Mouse (Mus musculus) liver, adult 2 months (tissue): ENCODE results near the gene Ptcd3. TPM values are rescaled to one million over a fixed set of nuclear protein-coding genes. Genes with fewer than 3 reads are reported as not detected.

Experiments used
- DNase-seq: peaks from one replicate; pipeline ENCODE4 v3.0.0-alpha.2; 2011; ENCODE audit warnings: low read depth, low spot score; ENCODE audit errors: extremely low read depth
- H3K27ac ChIP-seq: fragments of 200-500 bp; replicated peaks from 2 replicates; pipeline ENCODE4 v1.5.1; 2012; ENCODE audit warnings: low read depth, mild to moderate bottlenecking, control low read depth, inconsistent platforms, low read length; ENCODE audit not compliant: insufficient read depth
- H3K27me3 ChIP-seq: fragments of 200-500 bp; 2 replicates; pipeline ENCODE4 v1.6.1; 2012; ENCODE audit warnings: mild to moderate bottlenecking, moderate library complexity, low read length, inconsistent platforms; ENCODE audit not compliant: control insufficient read depth, insufficient read depth
- H3K36me3 ChIP-seq: fragments of 200-500 bp; 2 replicates; pipeline ENCODE4 v1.6.1; 2012; ENCODE audit warnings: low read length, inconsistent platforms; ENCODE audit not compliant: control insufficient read depth, insufficient read depth
- H3K4me1 ChIP-seq: fragments of 200-500 bp; 2 replicates; pipeline ENCODE4 v1.6.1; 2011; ENCODE audit warnings: low read length; ENCODE audit not compliant: control insufficient read depth, insufficient read depth
- H3K4me3 ChIP-seq: fragments of 200-500 bp; 2 replicates; pipeline ENCODE4 v1.5.1; 2011; ENCODE audit warnings: low read depth, mild to moderate bottlenecking, control low read depth, low read length, moderate library complexity; ENCODE audit not compliant: insufficient read depth
- H3K79me2 ChIP-seq: fragments of 200-500 bp; 2 replicates; pipeline ENCODE4 v1.6.1; 2012; ENCODE audit warnings: inconsistent platforms, mild to moderate bottlenecking, low read length, moderate library complexity; ENCODE audit not compliant: control insufficient read depth, insufficient read depth
- H3K9ac ChIP-seq: fragments of 200-500 bp; 2 replicates; pipeline ENCODE4 v1.6.1; 2012; ENCODE audit warnings: low read depth, mild to moderate bottlenecking, control low read depth, inconsistent platforms, low read length
- CTCF ChIP-seq: fragments of 200-500 bp; IDR thresholded peaks from 2 replicates; pipeline ENCODE4 v1.5.1; 2011; ENCODE audit warnings: low read depth, low read length, control low read depth
- POLR2A ChIP-seq: fragments of 200-500 bp; IDR thresholded peaks from 2 replicates; pipeline ENCODE4 v1.6.1; 2011; ENCODE audit warnings: low read length, control low read depth; ENCODE audit not compliant: insufficient read depth; ENCODE audit errors: extremely low read depth
- WGBS: fragments of 180-500 bp; shearing (Covaris S2); methylation state at CpG from one replicate; pipeline ENCODE4 v1.1.7; 2018; 5-methylcytosine and 5-hydroxymethylcytosine counted together
- polyA plus RNA-seq: library from polyadenylated mRNA; depleted of rRNA; stranded (reverse); fragments of >200 nt; gene quantifications from 2 replicates; pipeline ENCODE4 v1.2.3, GENCODE M21; 2012
- total RNA-seq: library from RNA; depleted of rRNA; stranded (reverse); fragments of >200 nt; gene quantifications from 2 replicates; pipeline ENCODE4 v1.2.3, GENCODE M21; 2014

Ptcd3 gene
- total and polyA plus RNA-seq, 2 experiments = 9.1 to 58.9 TPM

DNA sequence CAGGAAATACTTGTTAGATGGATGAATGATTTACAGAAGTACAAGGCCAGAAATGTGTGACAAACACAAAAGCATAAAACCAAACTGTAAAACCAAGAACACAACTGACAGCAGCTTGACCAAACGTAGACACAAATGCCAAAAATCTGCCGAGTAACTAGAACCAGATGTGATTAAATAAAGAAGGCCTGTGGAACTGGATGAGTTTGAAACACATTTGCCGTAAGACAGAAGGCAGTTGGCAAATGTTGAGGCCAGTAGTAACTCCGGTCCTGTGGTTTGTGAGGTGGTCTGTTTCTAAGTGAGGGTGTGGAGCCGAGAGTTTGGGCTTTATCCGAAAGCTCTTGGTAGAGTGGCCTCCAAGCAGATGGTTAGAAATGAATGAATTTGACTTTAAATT, 32.4 kb upstream of the Ptcd3 start:
- H3K4me3 ChIP-seq = no peak overlapping the region
- peaks cover 50% of the 10 kb centered on the region for H3K36me3 ChIP-seq
- H3K27me3 ChIP-seq = no peaks in the 10 kb centered on the region
- no peak overlapping the region for H3K27ac ChIP-seq
- no peak overlapping the region for H3K9ac ChIP-seq
- no peaks in the 10 kb centered on the region for H3K79me2 ChIP-seq
- no peak for TF ChIP-seq POLR2A
- TF ChIP-seq CTCF = no peak
- WGBS = 92% methylated on average over 6 of the region's 6 CpGs
- no peaks in the 10 kb centered on the region for H3K4me1 ChIP-seq
- no peak for DNase-seq

DNA sequence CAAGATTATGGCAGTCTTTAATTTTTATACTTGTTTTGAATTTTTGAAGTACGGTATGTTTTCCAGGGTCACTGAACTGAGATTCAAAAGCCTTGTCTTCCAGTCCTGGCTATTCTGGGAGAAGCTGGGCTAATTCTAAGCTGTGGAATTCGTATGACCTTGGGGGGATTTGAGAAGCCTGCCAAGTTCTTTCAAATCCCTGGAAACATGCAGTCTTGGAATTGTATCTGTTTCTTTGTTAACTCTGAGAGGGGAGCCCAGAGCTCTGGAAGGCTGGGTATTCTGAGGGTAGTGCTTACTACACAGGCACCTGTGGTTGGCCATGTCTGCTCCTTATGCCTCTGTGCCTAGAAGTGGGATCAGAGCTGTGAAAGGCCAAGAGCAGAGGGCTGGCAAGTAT, 27.2 kb upstream of the Ptcd3 start:
- Histone ChIP-seq H3K36me3 (peaks cover 40% of the 10 kb centered on the region), H3K27me3 (no peaks in the 10 kb centered on the region), H3K4me1 (peaks cover 13% of the 10 kb centered on the region), H3K27ac (no peak overlapping the region), H3K79me2 (no peaks in the 10 kb centered on the region), H3K4me3 (no peak overlapping the region), H3K9ac (no peak overlapping the region)
- 82% methylated on average over 2 of the region's 2 CpGs for WGBS
- TF ChIP-seq POLR2A (no peak), CTCF (no peak)
- peak; percentile 49 for DNase-seq

DNA sequence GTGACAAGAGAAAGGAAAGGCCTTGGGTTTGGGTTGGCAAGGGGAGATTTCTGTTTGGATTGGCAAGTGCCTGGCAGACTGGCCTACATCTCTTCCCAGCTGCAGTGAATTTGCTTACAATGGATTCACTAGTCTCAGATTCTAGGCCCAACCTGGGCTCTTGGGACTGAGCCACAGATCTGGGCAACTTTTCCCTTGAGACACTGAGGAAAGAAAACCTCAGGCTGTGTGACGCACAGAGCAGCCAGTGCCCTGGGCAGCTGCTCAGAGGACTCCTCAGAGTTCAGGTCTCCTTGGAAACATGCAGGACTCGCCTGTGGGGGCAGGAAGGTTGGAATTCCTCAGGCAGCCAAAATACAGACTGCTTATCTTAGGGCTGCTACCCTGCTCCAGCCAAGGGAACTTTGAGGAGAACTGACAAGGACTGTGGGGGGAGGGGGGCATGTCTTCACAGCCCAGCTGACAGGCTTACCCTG, 25.6 kb upstream of the Ptcd3 start:
- TF ChIP-seq POLR2A (no peak), CTCF (no peak)
- H3K4me1 ChIP-seq = peaks cover 13% of the 10 kb centered on the region
- H3K27ac ChIP-seq = peak overlapping the region; percentile 40
- H3K4me3 ChIP-seq = no peak overlapping the region
- no peaks in the 10 kb centered on the region for H3K79me2 ChIP-seq
- H3K27me3 ChIP-seq = no peaks in the 10 kb centered on the region
- peak; percentile 98 for DNase-seq
- 7% methylated on average over 2 of the region's 2 CpGs for WGBS
- H3K9ac ChIP-seq = peak overlapping the region; percentile 5; the same call in 1 of the 2 replicates
- H3K36me3 ChIP-seq = peaks cover 41% of the 10 kb centered on the region

DNA sequence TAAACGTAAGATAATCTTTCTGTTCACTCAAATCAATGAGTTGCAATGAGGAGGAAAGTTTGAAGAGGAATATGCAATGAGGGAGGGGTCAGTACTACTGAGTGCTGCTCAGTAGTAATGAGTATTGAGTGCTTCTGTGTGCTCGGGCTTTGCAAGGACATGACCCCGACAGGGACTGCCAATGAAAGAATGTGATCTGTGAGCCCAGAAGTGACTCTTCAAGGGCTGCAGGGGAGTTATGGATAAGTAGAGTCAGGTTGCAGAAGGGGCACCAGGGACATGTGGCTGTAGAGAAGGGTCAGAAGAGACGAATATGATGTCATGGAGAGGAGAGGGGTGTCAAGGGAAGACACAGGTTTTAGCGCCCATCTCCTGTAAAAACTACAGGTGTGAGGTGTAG, 23.8 kb upstream of the Ptcd3 start:
- Histone ChIP-seq H3K79me2 (no peaks in the 10 kb centered on the region), H3K27ac (no peak overlapping the region), H3K9ac (no peak overlapping the region), H3K4me1 (peaks cover 13% of the 10 kb centered on the region), H3K36me3 (peaks cover 39% of the 10 kb centered on the region), H3K27me3 (no peaks in the 10 kb centered on the region), H3K4me3 (no peak overlapping the region)
- no peak for TF ChIP-seq CTCF
- TF ChIP-seq POLR2A = no peak
- 72% methylated on average over 5 of the region's 5 CpGs for WGBS
- DNase-seq = no peak

DNA sequence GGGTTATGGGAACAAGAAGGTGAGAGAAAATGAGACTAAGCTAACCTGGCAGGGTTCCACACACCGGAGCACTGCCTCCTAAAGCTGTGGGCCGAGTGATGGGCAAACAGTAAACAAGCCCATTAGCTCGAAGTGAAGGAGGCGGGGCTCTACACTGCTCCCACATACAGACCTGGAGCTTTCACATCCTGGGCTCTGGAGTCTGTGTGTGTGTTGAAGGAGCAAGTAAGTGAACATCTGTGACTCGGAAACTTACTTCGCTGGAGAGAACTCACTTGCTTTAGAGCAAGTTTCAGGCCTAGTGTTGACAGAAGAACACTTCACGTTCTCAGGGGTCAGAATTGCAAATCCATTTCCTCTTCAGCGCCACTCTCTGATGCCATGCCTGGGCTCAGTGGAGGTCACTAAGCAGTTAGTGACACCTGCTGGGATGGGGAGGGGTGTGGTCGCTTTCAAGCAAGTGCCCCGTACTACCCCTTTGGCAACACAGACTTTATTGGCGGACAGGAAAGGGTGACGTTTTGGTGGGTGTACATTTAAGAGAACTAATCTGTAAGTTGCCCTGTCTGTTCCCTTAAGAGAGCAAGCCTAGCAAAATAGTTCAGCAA, 22.4 kb upstream of the Ptcd3 start:
- H3K9ac ChIP-seq = no peak overlapping the region
- H3K27me3 ChIP-seq = no peaks in the 10 kb centered on the region
- DNase-seq = no peak
- H3K27ac ChIP-seq = peak overlapping the region; percentile 52
- H3K4me1 ChIP-seq = peaks cover 13% of the 10 kb centered on the region
- no peak overlapping the region for H3K4me3 ChIP-seq
- peaks cover 34% of the 10 kb centered on the region for H3K36me3 ChIP-seq
- no peaks in the 10 kb centered on the region for H3K79me2 ChIP-seq
- WGBS = 83% methylated on average over 12 of the region's 12 CpGs
- no peak for TF ChIP-seq CTCF
- TF ChIP-seq POLR2A = no peak

DNA sequence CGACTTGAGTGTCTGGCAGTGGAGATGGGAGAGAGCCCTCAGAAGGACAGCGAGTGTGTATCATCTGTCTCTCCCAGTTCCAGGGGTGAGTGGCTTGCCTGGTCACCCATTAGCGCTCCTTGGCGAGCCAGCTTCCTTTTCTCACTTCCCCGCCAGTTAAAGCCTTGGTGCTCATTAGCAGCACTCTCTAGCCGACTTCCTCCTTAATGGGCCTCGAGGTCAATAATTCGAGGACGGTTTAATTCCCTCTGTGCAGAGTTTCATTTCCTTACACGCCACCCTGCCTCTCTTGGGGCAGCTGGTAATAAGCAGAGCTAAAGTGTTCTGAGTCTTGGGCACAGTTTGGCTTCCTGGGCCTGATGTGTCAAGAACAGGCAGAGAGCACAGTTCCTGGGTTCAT, 21.5 kb upstream of the Ptcd3 start:
- H3K27ac ChIP-seq = peak overlapping the region; percentile 52
- H3K36me3 ChIP-seq = peaks cover 35% of the 10 kb centered on the region
- no peak for TF ChIP-seq CTCF
- no peak overlapping the region for H3K4me3 ChIP-seq
- peak; percentile 58 for DNase-seq
- H3K79me2 ChIP-seq = no peaks in the 10 kb centered on the region
- 82% methylated on average over 10 of the region's 10 CpGs for WGBS
- H3K4me1 ChIP-seq = peaks cover 13% of the 10 kb centered on the region
- H3K9ac ChIP-seq = no peak overlapping the region
- H3K27me3 ChIP-seq = no peaks in the 10 kb centered on the region
